Mouse (Mus musculus) stomach, postnatal 0 days (tissue): ENCODE results near the gene Fam192a. TPM values are rescaled to one million over a fixed set of nuclear protein-coding genes. Genes with fewer than 3 reads are reported as not detected.

Source experiments
- ATAC-seq: fragments of 200-750 bp; cut with Nextera tagmentation; 2 replicates; pipeline ENCODE4 v1.8.0; 2017; ENCODE audit not compliant: low FRiP score, low TSS enrichment
- DNase-seq: peaks from one replicate; pipeline ENCODE4 v3.0.0-alpha.2; 2016; ENCODE audit warnings: low spot score
- H3K27ac ChIP-seq: fragments of 300-500 bp; sonication (generic); replicated peaks from 2 replicates; pipeline ENCODE4 v1.5.1; 2014; ENCODE audit warnings: mild to moderate bottlenecking, control low read depth
- H3K27me3 ChIP-seq: fragments of 300-500 bp; sonication (generic); 2 replicates; pipeline ENCODE4 v1.6.1; 2014; ENCODE audit warnings: low read length; ENCODE audit not compliant: control insufficient read depth, insufficient read depth
- H3K36me3 ChIP-seq: fragments of 300-500 bp; sonication (generic); 2 replicates; pipeline ENCODE4 v1.6.1; 2014; ENCODE audit warnings: low read length, mixed read lengths; ENCODE audit not compliant: control insufficient read depth, insufficient read depth
- H3K4me1 ChIP-seq: fragments of 300-500 bp; sonication (generic); replicated peaks from 2 replicates; pipeline ENCODE4 v1.6.1; 2014; ENCODE audit warnings: antibody characterized with exemption; ENCODE audit not compliant: control insufficient read depth, insufficient read depth
- H3K4me2 ChIP-seq: fragments of 300-500 bp; sonication (generic); replicated peaks from 2 replicates; pipeline ENCODE4 v1.6.1; 2014; ENCODE audit warnings: low read depth, mild to moderate bottlenecking, control low read depth, moderate library complexity
- H3K4me3 ChIP-seq: fragments of 300-500 bp; sonication (generic); 2 replicates; pipeline ENCODE4 v1.5.1; 2014; ENCODE audit warnings: low read depth, low read length, control low read depth
- H3K9ac ChIP-seq: fragments of 300-500 bp; sonication (generic); 2 replicates; pipeline ENCODE4 v1.6.1; 2014; ENCODE audit warnings: mild to moderate bottlenecking, low read length, control low read depth, mixed read lengths
- H3K9me3 ChIP-seq: fragments of 300-500 bp; sonication (generic); 2 replicates; pipeline ENCODE4 v1.6.1; 2016; ENCODE audit warnings: low read length; ENCODE audit not compliant: control insufficient read depth
- CTCF ChIP-seq: IDR thresholded peaks from 2 replicates; pipeline ENCODE4 v1.5.1; 2016; ENCODE audit warnings: antibody characterized with exemption, low read depth, mild to moderate bottlenecking, moderate library complexity
- EP300 ChIP-seq: optimal IDR thresholded peaks from 2 replicates; pipeline ENCODE3; 2016; ENCODE audit warnings: antibody characterized with exemption
- WGBS: fragments of 180-500 bp; shearing (Covaris S2); extraction: QIAGEN DNeasy Blood & Tissue Kit; methylation state at CpG from one replicate; pipeline ENCODE4 v1.1.7; 2014; 5-methylcytosine and 5-hydroxymethylcytosine counted together
- polyA plus RNA-seq: library from polyadenylated mRNA; unstranded; fragments of >200 nt; fragmentation: Nextera tagmentation; extraction: Ambion mirVana; gene quantifications from 2 replicates; pipeline ENCODE4 v1.2.1, GENCODE M21; 2015

Gene Fam192a
- polyA plus RNA-seq, 1 experiment from 2014 or later = 44.7 TPM

DNA sequence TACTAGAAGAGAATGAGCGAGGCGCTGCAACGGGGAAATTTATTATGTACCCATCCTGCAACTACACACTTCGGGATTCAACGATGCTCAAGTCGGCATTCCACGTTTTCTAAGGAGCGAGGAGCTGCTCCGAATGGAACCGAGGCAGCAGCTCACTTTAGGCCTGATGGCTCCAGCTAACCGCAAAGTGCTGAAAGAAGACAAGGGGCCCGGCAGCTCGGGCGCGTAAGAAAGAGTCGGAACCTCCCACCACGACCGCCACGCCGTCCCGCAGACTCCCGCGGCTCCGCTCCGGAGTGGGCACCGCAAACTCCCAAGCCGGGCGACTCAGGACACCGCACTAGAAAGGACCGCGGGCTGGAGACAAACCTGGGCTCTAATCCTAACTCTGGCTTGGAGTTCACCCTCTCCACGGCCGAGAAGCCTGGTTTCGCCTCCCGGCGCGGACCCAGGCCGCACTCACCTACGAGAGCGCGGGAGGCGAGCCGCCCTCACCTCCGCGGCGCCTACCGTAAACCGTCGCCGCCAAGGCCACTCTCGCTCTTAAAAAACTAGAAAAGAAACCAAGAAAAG, 677 bp downstream of the Fam192a start:
- no peak for DNase-seq
- peak; percentile 56 for ATAC-seq
- WGBS = under 1% methylated on average over 51 of the region's 51 CpGs

DNA sequence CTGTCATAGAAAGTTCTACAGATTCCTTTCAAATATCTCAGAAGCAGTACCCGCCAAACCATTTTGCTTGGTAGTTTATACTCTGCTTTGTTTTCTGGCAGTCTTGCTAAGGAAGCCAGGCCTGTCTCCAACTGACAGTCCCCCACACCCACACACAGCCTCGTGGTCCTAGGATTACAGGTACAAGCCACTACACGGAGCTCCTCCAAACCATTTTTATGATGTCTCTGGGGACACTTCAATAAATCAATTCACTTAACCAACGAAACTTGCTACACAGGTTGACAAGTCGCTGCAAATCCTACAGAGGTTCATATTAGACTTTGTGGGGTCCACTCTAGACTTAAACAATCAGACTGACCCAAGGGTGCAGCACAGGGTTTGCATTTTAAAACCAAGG, 1.3 kb downstream of the Fam192a start:
- peak overlapping the region; percentile 78 for H3K4me2 ChIP-seq
- no peaks in the 10 kb centered on the region for H3K4me1 ChIP-seq
- peak overlapping the region; percentile 97 for H3K9ac ChIP-seq
- peak overlapping the region; percentile 98; the same call in 1 of the 2 replicates for H3K27ac ChIP-seq
- DNase-seq = no peak
- peak overlapping the region; percentile 100 for H3K4me3 ChIP-seq
- no peaks in the 10 kb centered on the region for H3K27me3 ChIP-seq
- H3K9me3 ChIP-seq = no peaks in the 10 kb centered on the region
- ATAC-seq = no peak
- 9% methylated on average over 5 of the region's 5 CpGs for WGBS
- H3K36me3 ChIP-seq = no peaks in the 10 kb centered on the region
- TF ChIP-seq EP300 (no peak), CTCF (no peak)

More for the DNA sequence above, 677 bp downstream of the Fam192a start:
- TF ChIP-seq CTCF (no peak), EP300 (no peak)
- peak overlapping the region; percentile 100 for H3K4me3 ChIP-seq
- H3K4me1 ChIP-seq = no peaks in the 10 kb centered on the region
- peak overlapping the region; percentile 97 for H3K9ac ChIP-seq
- no peaks in the 10 kb centered on the region for H3K36me3 ChIP-seq
- H3K9me3 ChIP-seq = no peaks in the 10 kb centered on the region
- peak overlapping the region; percentile 98 for H3K27ac ChIP-seq
- no peaks in the 10 kb centered on the region for H3K27me3 ChIP-seq
- H3K4me2 ChIP-seq = peak overlapping the region; percentile 78

DNA sequence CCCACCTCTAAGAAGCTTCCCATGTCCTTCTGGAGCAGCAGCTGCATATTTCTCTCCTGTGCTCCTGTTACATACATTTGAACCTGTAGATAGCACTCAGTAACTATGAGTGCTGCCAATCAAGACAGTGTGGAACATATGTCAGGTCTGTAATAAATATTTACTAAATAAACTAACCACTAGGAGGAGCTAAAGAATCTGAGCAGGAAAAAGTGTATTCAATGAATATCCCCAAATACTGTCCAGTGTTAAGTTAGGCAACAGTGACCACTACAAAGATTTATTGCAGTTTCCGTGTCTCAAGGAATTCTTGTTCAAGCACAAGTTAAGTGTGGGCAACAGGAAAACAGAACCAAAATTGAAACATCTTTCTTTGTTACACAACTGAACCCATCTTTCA, 7.6 kb downstream of the Fam192a start:
- 45% methylated on average over 1 of the region's 1 CpGs for WGBS
- TF ChIP-seq CTCF = peak; percentile 63
- no peak for TF ChIP-seq EP300

DNA sequence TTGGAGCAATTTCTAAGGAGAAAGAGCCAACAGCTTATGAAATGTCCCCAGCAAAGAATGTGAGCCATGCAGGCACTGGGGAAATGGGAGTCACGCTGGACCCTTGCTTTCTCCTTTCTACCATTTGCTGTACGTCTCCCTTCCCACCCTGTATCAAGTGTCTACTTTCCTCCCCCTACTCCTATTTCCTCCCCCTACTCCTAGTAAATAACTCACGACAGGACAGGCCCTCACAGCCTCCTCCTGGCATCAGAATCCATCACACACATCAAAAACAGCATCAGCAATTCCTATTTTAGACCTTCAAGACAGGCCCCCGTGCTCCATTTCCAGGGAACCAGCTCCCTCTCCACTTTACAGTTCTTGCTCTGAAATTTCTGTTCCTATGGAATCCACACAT, 10.1 kb downstream of the Fam192a start:
- DNase-seq = no peak
- TF ChIP-seq EP300 = no peak
- TF ChIP-seq CTCF = no peak
- WGBS = 59% methylated on average over 4 of the region's 4 CpGs
- Histone ChIP-seq H3K9me3 (no peaks in the 10 kb centered on the region), H3K27me3 (no peaks in the 10 kb centered on the region), H3K36me3 (peaks cover 3% of the 10 kb centered on the region; the same call in 1 of the 2 replicates), H3K27ac (no peak overlapping the region), H3K9ac (no peak overlapping the region), H3K4me3 (no peak overlapping the region), H3K4me1 (no peaks in the 10 kb centered on the region), H3K4me2 (no peak overlapping the region)
- ATAC-seq = no peak

More for the DNA sequence above, 7.6 kb downstream of the Fam192a start:
- Histone ChIP-seq H3K27me3 (no peaks in the 10 kb centered on the region), H3K4me2 (no peak overlapping the region), H3K36me3 (no peaks in the 10 kb centered on the region), H3K27ac (no peak overlapping the region), H3K4me3 (no peak overlapping the region), H3K9me3 (no peaks in the 10 kb centered on the region), H3K4me1 (no peaks in the 10 kb centered on the region), H3K9ac (no peak overlapping the region)
- ATAC-seq (no peak), DNase-seq (no peak)

DNA sequence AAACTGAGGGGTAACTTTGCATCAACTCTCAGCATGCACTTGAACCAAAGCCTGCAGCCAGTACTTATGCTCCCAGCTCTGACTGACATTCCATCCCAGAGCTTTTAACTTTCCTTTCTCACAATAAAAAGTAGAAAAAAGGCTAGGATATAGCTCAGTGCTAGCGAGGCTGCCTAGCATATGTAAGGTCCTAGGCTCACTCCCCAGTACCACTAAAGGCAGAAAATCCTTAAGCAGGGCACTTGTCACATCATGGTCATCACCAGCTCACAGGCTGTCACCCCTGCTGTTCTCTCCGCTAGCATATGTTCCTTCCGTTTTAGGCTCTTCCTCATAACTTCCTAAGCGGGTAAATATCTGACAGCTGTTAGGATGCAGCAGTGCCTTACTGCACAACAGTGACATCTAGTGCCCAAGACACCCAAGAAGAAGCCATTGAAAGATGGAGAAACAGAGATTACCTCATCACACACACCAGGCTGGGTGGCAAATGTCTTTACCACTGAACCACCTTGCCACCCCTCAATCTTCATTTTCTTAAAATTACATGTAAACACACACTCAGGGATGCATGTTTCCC, 17.5 kb downstream of the Fam192a start:
- Histone ChIP-seq H3K4me1 (no peaks in the 10 kb centered on the region), H3K36me3 (peaks cover 22% of the 10 kb centered on the region), H3K4me3 (no peak overlapping the region), H3K27ac (no peak overlapping the region), H3K9ac (no peak overlapping the region), H3K27me3 (no peaks in the 10 kb centered on the region), H3K9me3 (no peaks in the 10 kb centered on the region), H3K4me2 (no peak overlapping the region)
- peak; percentile 87 for TF ChIP-seq CTCF
- TF ChIP-seq EP300 = no peak
- peak; percentile 15 for DNase-seq
- ATAC-seq = 0 out of 2 replicates have a peak, but pooled peaks have one; percentile 26
- WGBS = 45% methylated on average over 4 of the region's 4 CpGs

DNA sequence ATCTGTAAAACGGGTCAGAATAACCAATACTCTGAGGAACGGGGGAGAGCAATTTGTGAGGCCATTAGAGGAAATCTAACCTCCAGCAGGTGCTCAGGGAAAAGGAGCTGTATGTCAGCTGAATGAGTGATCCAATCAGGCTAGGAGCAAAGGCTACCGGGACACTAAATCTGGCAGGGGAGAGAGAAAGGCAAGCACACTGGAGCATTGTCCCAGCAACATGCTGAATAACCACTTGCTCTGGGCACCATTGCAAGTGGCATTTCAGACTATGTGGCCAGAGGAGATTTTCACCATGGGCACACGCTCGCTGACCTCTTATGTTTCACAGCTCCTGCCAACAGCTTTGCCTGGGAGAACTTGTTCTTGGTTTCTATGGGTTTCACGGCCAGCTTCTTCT, 19.2 kb downstream of the Fam192a start:
- no peak for TF ChIP-seq EP300
- no peak for TF ChIP-seq CTCF
- Histone ChIP-seq H3K9me3 (no peaks in the 10 kb centered on the region), H3K4me3 (no peak overlapping the region), H3K36me3 (peaks cover 25% of the 10 kb centered on the region), H3K4me2 (no peak overlapping the region), H3K4me1 (no peaks in the 10 kb centered on the region), H3K27me3 (no peaks in the 10 kb centered on the region), H3K27ac (no peak overlapping the region), H3K9ac (no peak overlapping the region)
- 90% methylated on average over 6 of the region's 6 CpGs for WGBS
- no peak for DNase-seq
- ATAC-seq = no peak
